Mouse (Mus musculus) lung, postnatal 36 days (tissue): Measurements from ENCODE around the gene Tmem156.
A peak's percentile ranks its signal among the peaks of the same experiment; 100 is the strongest.

ENCODE experiments used
- DNase-seq: peaks from one replicate; pipeline ENCODE4 v3.0.0; 2022; ENCODE audit warnings: mixed read lengths

Tmem156 gene

DNA sequence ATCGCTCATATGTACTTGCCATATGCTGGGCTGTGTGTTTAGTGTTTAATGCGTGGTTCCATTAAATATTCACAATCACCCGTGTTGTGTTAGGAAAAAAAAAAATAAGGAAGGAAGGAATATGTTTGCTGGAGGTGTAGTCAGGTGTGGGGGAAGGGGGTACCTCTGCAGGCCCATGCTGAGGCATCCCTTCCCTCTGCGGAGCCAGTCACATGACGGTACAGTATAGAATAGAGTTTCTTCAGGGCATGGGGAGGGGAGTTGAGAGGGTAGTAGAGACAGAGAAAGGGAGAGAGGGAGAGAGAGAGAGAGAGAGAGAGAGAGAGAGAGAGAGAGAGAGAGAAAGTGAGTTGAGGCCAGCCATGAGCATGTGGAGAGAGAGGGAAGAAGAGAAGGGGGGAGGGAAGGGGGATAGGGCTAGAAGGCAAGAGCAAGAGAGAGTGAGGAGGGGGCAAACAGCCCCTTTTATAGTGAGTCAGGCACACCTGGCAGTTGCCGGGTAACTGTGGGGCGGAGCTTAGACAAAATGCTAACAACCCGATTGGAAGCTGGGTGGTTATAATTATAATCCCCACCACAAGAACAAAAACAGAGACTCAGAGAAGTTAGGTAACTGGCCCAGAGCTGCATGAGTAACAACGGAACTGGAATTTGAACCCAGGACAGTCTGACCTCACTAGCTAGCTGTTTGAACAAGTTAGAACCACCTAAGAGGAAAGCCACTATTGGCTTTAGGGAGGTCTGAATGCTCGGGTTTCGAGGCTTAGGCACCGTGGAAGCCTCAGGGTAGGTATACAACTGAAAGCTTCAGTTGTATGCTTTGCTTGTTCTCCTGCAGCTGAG, 45.3 kb downstream of the Tmem156 start:
- DNase-seq, result no peak

DNA sequence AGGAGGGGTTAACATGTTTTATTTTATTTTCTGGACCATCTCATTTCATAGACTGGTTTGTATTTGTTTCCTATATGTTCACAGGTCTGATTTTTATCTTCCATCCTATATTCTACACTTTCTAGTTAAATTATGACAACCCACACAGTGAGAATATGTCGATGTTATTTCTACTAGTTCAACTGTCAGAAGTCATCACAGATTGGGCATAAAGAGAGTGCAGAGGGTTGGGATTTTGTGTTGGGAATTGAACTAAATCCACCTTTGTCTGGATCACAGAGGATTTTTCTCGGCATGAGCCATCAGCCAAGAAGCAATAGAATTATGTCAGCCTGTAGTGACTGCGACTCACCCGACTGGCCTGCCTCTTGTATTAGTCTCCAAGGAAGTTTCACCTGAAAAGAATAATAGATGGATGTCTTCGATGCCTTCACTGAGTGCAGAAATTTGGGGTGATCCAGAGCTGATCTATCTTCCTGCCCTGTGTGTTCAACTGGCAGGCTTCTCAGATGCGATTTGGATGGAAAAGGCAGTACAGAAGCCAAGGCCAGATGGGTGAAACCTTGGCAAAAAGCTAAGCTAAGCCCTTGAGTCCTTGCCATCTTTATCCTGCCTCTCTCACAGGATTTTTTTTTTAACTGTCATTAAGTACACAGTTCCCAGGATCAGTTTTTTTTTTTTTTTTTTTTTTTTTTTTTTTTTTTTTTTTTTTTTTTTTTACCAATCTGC, 46.1 kb downstream of the Tmem156 start:
- no peak for DNase-seq

DNA sequence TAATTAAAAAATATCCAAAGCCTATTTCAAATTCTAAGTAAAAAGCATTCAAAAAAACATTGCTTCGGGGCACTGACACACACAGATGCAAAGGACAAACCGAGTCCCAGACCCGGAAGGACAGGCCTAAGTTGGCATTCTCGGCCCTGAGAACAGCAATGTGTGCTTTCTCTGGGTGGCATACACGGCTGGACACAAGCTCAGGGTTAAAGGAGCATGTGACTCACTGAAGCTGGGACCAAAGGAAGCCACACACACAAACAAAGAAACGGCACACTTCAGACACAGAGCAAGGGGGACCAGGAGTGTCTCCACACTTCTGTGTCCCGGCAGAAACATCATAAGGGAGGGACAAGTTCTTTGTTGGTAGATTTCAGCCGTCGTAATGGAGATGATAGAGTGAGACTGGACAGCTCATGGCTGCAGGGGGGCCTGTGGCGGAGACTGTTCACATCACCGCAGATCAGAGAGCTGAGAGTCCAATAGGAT, 48.5 kb downstream of the Tmem156 start:
- DNase-seq, result no peak

DNA sequence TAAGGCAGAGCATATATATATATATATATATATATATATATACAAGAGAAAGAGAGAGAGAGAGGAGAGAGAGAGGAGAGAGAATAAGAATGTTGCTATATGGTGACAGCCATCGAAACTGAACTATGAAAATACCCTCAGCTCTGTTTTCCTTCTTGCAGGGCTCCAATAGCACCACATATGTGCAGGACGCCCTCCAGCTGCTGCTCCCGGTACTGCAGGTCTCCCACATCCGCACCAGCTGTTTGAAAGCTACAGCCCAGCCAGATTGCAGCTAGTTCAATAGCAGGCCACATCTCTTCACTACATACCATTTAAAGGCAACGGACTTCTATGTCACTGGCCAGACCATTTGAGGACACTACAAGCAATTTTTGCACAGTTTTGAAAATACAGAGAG, 51.5 kb downstream of the Tmem156 start:
- DNase-seq, result peak; percentile 38

DNA sequence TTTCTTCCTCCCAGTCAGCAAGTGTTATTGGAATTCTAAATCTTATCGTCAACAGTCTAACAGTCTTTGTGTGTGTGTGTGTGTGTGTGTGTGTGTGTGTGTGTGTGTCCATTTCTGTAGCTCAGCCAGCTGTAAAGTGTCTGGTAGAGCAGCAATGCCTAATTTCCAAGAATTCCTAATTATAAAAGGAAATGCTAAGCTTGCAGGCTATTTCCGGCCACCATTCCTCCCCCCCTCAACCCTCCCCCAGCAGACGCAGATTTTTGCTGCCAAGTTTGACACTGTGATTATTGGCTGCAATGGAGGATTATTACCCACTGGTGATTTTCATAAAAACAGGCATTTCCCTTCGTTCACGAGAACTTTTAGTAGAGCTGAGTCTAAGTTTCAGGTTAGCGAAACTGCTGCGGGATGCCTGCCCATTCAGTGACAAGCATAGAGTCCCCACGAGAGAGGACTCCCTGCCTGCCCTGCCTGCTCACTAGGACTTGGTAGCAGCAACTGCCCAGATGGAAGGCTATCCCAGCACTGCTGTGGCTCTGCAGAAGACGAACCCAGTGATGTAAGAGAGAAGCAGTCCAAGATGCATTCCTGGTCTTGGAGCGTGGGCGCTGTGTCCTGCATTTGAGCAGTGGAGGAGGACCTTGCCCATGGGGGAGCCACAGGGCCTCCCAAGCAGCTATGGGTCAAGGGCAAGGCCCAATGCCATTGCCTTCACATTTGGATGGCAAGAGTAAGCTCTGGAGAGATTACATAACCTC, 52.9 kb downstream of the Tmem156 start:
- DNase-seq, result peak; percentile 32

DNA sequence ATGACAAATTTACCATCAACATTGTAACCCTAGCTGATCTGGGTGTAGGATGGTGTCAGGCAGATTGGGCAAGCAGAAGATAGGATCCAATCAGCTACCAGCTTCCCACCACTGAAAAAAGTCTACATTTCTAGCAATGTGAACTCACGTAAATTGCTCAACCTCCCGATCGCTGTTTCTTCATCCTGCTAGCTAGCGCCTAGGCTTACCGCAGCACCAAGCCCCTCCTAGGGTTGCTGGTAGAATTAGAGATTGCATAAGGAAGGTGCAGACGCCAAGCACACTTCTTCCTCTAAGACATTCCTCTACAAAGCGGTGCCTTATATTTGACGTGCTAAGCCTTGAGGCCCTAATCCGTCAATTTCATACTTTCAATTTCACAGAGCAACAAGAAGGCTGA, 53.6 kb downstream of the Tmem156 start:
- peak; percentile 48 for DNase-seq

DNA sequence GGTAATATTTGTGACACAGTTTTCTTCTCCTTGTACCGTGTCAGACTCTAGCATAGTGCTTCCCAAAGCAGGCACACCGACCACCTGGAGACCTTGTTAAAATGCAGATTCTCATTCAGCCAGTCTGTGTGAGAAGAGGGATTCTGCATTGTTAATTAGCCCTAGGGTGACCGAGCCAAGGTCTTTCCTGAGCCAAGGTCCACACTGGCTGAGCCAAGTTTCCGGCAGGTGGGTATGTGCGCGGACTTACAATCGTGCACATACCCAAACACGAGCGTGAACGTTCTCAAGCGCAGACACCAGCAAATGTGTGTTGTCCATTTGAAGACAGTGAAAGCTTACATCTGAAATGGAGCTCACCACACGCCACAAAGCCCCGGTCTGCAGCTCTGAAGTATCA, 55.3 kb downstream of the Tmem156 start:
- DNase-seq, result no peak

DNA sequence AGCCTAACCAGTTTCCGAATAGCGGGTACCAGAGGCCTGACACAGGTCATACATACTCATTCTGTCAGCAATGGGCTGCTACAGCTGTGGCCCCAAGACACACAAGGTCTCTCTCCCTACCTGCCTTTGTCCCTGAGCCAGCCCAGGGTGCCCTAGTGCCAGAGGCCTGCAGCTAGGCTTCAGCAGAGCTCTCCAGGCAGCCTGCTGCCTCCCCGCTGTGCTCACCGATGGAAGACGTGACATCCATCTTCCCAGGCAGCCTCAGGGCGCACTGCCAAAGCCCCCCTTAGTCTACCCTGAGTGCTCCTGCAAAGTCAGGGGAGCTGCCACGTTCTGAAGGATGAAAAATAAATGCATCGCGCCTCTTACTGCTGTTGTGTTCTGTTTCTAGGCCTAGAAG, 63.9 kb downstream of the Tmem156 start:
- no peak for DNase-seq

DNA sequence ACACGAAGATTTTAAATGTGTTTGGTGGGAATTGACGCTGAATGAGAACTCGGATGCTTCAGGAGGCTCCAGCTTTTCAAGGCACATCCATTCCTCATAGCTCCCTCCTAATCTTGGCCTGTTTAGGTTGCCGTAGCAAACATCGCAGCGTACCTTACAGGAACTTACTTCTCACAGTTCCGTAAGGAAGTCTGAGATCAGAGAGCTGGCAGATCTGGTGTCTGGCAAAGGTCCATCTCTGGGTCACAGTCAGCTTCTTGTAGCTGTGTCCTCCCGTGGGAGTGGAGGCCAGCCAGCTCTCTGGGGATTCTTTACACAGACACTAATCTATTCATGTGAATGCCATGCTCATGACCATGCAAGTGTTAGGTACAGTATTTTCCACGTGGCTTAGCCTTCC, 65.2 kb downstream of the Tmem156 start:
- no peak for DNase-seq

DNA sequence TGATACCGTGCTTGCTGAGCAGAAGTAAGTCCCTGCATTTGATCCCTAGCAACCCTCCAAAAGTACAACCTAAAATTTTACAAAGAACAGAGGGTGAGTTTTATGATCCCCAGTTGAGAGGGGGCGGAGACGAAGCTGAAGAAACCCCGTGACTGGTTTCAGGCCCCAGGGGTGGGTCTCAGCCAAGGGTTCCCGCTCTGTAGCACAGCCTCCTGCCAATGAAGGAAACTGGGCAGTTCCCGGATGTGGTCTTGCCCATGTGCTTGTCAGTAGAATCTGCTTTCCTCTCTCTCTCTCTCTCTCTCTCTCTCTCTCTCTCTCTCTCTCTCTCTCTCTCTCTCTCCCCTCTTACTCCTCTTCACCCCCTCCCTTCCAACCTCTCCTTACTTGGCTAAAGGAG, 66.0 kb downstream of the Tmem156 start:
- peak; percentile 55 for DNase-seq

DNA sequence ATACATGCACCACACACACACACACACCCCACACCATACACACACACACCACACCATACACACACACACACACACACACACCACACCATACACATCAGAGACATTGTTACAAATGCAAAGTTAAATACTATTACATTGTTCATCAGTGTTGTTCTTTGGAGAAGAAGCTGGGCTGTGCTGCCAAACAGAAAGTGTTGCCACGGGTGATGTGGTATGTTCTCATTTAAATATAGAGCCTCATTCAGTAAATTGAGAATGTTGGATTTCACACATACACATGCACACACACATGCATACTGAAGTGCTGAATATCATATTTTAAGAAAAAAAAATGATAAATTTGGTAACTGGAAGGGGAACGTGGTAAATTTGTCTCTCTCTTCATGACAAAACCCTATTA, 67.3 kb downstream of the Tmem156 start:
- no peak for DNase-seq

DNA sequence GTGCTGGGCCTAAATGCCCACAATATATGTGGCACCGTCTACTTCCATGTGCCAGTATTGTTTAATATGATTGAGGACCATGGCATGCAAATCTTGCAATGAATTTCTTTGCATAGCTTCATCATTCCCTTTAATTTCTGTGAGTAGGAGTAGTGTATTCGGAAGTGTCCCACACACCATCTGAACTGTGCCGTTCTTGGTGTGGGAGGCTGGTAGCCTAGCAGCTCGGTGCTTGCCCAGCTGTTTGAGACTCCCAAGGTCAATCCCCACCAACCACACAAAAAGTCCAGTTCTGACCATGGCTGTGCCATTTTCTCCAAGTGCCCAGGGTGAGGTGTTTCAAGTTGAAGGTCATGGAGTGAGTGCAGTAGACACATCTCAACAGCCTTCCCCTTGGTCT, 69.9 kb downstream of the Tmem156 start:
- no peak for DNase-seq

DNA sequence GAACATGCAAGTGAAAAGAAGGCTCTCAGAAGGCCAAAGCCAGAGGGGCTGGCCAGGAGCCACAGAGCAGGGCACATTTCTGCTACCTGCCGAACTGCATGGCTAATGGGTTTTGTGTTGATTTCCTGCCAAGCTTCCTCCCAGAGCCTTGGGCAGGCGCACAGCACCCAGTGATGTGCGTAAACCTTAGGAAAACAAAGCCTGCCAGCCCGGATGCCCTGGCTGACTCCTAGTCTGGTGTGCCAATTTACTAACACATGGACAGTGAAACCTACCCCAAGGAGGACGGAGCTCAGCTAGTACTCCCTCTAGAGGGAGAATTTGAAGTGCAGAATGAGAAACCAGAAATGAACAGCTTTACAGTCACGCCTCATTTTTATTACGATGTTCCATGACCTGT, 72.1 kb downstream of the Tmem156 start:
- peak; percentile 73 for DNase-seq

DNA sequence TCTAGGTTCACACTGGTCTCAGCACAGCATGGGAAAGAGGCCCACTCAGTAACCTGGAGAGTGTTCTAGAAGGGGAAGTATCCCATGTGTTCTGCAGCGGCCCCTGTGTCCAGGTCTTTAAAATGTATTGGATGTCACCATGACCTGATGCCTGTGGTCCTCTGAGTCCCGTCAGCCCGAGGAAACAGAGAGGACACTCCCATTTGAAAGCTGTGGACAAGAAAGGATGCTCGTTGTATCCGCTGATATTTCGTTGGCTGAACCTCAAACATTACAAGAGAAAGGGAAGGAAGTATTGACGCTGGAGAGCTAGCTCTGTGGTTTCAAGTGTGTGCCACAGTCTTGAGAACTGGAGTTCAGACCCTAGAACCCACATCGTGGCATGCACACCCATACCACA, 72.8 kb downstream of the Tmem156 start:
- peak; percentile 29 for DNase-seq

DNA sequence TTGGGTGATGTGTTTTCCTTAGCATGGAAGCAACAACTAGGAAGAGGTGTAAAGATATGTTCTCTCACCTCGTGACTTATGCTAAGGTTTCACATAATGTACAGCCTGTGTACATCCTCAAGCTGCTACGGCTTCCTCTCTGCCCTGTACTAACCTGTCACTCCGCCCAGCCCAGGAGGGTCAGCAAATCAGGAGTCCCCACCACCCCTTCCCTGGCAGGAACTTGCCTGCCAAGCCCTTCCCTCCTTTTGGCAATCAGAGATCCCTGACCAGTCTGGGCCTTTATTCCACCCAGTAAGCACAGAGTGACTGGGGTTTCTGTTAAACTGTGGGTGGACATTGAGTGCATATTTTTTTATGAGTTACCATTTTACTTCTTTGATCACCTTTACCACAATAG, 76.4 kb downstream of the Tmem156 start:
- DNase-seq, result no peak

DNA sequence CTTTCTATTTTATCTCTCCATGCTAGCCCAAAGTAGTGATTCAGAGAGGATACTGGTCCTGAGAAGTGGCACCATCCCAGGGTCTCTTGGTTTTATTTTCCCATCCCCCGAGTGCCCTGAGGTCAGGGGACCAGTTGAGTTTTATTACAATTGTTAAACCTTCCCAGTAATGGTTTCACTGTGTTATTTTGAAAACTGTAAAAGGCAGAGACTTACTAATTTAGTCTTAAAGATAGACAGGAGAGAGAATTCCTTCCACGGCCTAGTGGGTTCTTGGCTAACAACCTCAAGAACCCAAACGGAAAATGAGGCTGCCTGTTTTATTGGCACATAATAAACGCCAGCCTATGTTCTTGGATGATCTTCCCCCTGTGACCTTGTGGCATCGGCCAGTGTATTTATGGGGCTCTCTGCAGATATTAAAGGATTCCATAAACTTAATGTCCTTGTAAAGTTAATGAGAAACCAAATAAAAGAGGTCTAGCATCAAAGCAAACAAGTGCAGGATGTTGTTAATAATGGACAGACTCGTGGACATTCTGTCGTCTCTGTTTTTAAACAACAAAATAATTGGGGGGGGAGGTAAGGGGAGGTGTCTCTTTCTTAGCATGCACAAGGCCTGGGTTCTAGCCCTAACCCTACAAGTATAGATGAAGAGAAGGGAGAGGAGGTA, 79.9 kb downstream of the Tmem156 start:
- DNase-seq, result no peak

DNA sequence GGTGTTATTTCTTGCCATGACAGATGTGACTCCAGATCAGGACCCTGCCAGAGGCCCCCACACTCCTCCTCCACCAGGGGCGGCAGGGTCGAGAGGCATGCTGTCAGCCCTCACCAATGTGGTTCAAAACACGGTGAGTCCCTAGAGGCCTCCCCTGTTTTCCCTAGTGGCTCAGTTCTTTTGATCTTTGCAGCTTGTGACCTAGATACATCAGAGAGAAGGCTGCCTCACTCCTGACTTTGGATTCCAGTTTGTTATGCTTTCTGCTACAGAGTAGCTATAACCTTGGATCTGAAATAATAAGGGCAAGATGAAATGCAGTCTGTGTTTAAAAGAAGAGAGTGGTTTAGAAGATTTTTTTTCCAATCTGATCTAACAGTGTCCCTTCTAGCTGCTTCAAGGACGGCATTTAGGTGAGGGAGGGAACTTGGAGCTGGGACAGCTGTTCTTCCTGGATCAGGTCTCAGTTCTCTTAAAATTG, 85.9 kb downstream of the Tmem156 start:
- DNase-seq, result no peak

DNA sequence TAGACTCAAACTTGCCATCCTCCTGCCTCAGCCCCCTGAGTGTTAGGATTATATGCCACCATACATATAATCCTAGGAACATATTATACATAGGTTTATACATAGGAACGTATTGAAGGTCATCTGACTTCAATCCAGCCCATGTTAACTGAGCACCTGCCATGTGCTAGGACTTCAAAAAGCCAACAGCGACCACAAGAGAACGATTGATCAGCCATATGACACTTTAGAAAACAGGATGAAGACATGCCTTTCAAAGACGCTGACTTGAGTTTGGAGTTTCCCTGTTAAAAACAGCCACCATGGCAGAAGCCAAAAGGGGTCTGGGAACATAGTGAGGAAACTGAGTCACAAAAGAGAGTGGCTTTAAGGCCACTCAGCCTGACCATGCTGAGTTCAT, 86.7 kb downstream of the Tmem156 start:
- DNase-seq, result no peak
